Mouse (Mus musculus): ENCODE data around the gene Zfp426. TPM values are rescaled to one million over a fixed set of nuclear protein-coding genes. Genes with fewer than 3 reads are reported as not detected.

The Zfp426 gene
- polyA plus RNA-seq, 1 experiment from 2014 or later, result 14.8 TPM

GRCm38 (mm10) chr9:20479396-20479795 lies 13.2 kb downstream of the Zfp426 start:
- 94% methylated on average over 5 of the region's 5 CpGs for WGBS

GRCm38 (mm10) chr9:20476632-20477031 lies 15.9 kb downstream of the Zfp426 start:
- 95% methylated on average over 1 of the region's 1 CpGs for WGBS
- ATAC-seq (no peak), DNase-seq (ENCODE audit: low spot score) (no peak)
- Histone ChIP-seq H3K9me3 (ENCODE audit: low read length) (no peaks in the 10 kb centered on the region), H3K27me3 (replicated peaks; ENCODE audit: insufficient read depth, low read length) (no peaks in the 10 kb centered on the region), H3K36me3 (ENCODE audit: insufficient read depth, low read length) (peaks cover 32% of the 10 kb centered on the region), H3K4me2 (replicated peaks; ENCODE audit: low read depth, low read length) (no peak overlapping the region), H3K4me3 (ENCODE audit: low read depth, low read length) (no peak overlapping the region), H3K9ac (replicated peaks; ENCODE audit: low read depth) (no peak overlapping the region), H3K27ac (ENCODE audit: low read length) (no peak overlapping the region), H3K4me1 (ENCODE audit: insufficient read depth, low read depth, low read length) (no peaks in the 10 kb centered on the region)
- no peak for TF ChIP-seq EP300 (IDR thresholded peaks at IDR 0.05)
- TF ChIP-seq CTCF (IDR thresholded peaks at IDR 0.05), result no peak

More at GRCm38 (mm10) chr9:20479396-20479795, 13.2 kb downstream of the Zfp426 start:
- no peaks in the 10 kb centered on the region for H3K4me1 ChIP-seq (ENCODE audit: insufficient read depth, low read depth, low read length)
- H3K4me3 ChIP-seq (ENCODE audit: low read depth, low read length), result no peak overlapping the region
- no peak for TF ChIP-seq CTCF (IDR thresholded peaks at IDR 0.05)
- TF ChIP-seq EP300 (IDR thresholded peaks at IDR 0.05), result no peak
- H3K9me3 ChIP-seq (ENCODE audit: low read length), result no peaks in the 10 kb centered on the region
- no peak overlapping the region for H3K27ac ChIP-seq (ENCODE audit: low read length)
- no peaks in the 10 kb centered on the region for H3K27me3 ChIP-seq (replicated peaks; ENCODE audit: insufficient read depth, low read length)
- H3K9ac ChIP-seq (replicated peaks; ENCODE audit: low read depth), result no peak overlapping the region
- no peak for ATAC-seq
- no peak overlapping the region for H3K4me2 ChIP-seq (replicated peaks; ENCODE audit: low read depth, low read length)
- peaks cover 16% of the 10 kb centered on the region; the same call in 1 of the 2 replicates for H3K36me3 ChIP-seq (ENCODE audit: insufficient read depth, low read length)
- no peak for DNase-seq (ENCODE audit: low spot score)

- Histone ChIP-seq H3K9me3 (ENCODE audit: low read length) (peaks cover 15% of the 10 kb centered on the region), H3K27ac (ENCODE audit: low read length) (no peak overlapping the region), H3K36me3 (ENCODE audit: insufficient read depth, low read length) (peaks cover 28% of the 10 kb centered on the region), H3K4me1 (ENCODE audit: insufficient read depth, low read depth, low read length) (no peaks in the 10 kb centered on the region), H3K4me3 (ENCODE audit: low read depth, low read length) (no peak overlapping the region), H3K9ac (replicated peaks; ENCODE audit: low read depth) (no peak overlapping the region), H3K4me2 (replicated peaks; ENCODE audit: low read depth, low read length) (no peak overlapping the region), H3K27me3 (replicated peaks; ENCODE audit: insufficient read depth, low read length) (no peaks in the 10 kb centered on the region)
- peak; percentile 38; the same call in 1 of the 2 replicates for ATAC-seq
- TF ChIP-seq CTCF (IDR thresholded peaks at IDR 0.05), result peak; percentile 90
- TF ChIP-seq EP300 (IDR thresholded peaks at IDR 0.05), result 0 out of 2 replicates have a peak, but pooled peaks have one; percentile 11
- WGBS, result 57% methylated on average over 7 of the region's 7 CpGs
- peak; percentile 88 for DNase-seq (ENCODE audit: low spot score)
These were observed 25.6 kb downstream of the Zfp426 start for GRCm38 (mm10) chr9:20466761-20467442.

- ATAC-seq, result peak; percentile 93
- Histone ChIP-seq H3K4me2 (replicated peaks; ENCODE audit: low read depth, low read length) (peak within 1 kb of the TSS; percentile 69), H3K27ac (ENCODE audit: low read length) (peak within 1 kb of the TSS; percentile 90), H3K4me1 (ENCODE audit: insufficient read depth, low read depth, low read length) (peaks cover 3% of the 10 kb centered on the region; the same call in 1 of the 2 replicates), H3K9ac (replicated peaks; ENCODE audit: low read depth) (peak within 1 kb of the TSS; percentile 85), H3K4me3 (ENCODE audit: low read depth, low read length) (peak within 1 kb of the TSS; percentile 78), H3K9me3 (ENCODE audit: low read length) (no peaks in the 10 kb centered on the region), H3K36me3 (ENCODE audit: insufficient read depth, low read length) (peaks cover 9% of the 10 kb centered on the region; the same call in 1 of the 2 replicates), H3K27me3 (replicated peaks; ENCODE audit: insufficient read depth, low read length) (no peaks in the 10 kb centered on the region)
- under 1% methylated on average over 47 of the region's 48 CpGs for WGBS
- peak; percentile 90 for DNase-seq (ENCODE audit: low spot score)
- TF ChIP-seq EP300 (IDR thresholded peaks at IDR 0.05) (peak; percentile 65), CTCF (IDR thresholded peaks at IDR 0.05) (no peak)
These were observed 32.9 kb downstream of the Zfp426 start, which contains the start of gene Zfp26 for GRCm38 (mm10) chr9:20459377-20460317. Gene Zfp26, minus strand, starts transcription at chr9:20460162.

GRCm38 (mm10) chr9:20453647-20454046 lies 38.9 kb downstream of the Zfp426 start:
- Histone ChIP-seq H3K4me2 (replicated peaks; ENCODE audit: low read depth, low read length) (no peak overlapping the region), H3K36me3 (ENCODE audit: insufficient read depth, low read length) (peaks cover 13% of the 10 kb centered on the region; the same call in 1 of the 2 replicates), H3K9ac (replicated peaks; ENCODE audit: low read depth) (no peak overlapping the region), H3K4me1 (ENCODE audit: insufficient read depth, low read depth, low read length) (no peaks in the 10 kb centered on the region; the same call in 1 of the 2 replicates), H3K4me3 (ENCODE audit: low read depth, low read length) (no peak overlapping the region), H3K27me3 (replicated peaks; ENCODE audit: insufficient read depth, low read length) (no peaks in the 10 kb centered on the region), H3K9me3 (ENCODE audit: low read length) (no peaks in the 10 kb centered on the region), H3K27ac (ENCODE audit: low read length) (no peak overlapping the region)
- DNase-seq (ENCODE audit: low spot score) (no peak), ATAC-seq (no peak)
- 84% methylated on average over 4 of the region's 4 CpGs for WGBS
- TF ChIP-seq EP300 (IDR thresholded peaks at IDR 0.05), result no peak
- TF ChIP-seq CTCF (IDR thresholded peaks at IDR 0.05), result no peak

- no peak overlapping the region for H3K27ac ChIP-seq (ENCODE audit: low read length)
- H3K9ac ChIP-seq (replicated peaks; ENCODE audit: low read depth), result no peak overlapping the region
- no peaks in the 10 kb centered on the region for H3K27me3 ChIP-seq (replicated peaks; ENCODE audit: insufficient read depth, low read length)
- TF ChIP-seq CTCF (IDR thresholded peaks at IDR 0.05) (no peak), EP300 (IDR thresholded peaks at IDR 0.05) (no peak)
- ATAC-seq (no peak), DNase-seq (ENCODE audit: low spot score) (no peak)
- H3K9me3 ChIP-seq (ENCODE audit: low read length), result no peaks in the 10 kb centered on the region
- H3K36me3 ChIP-seq (ENCODE audit: insufficient read depth, low read length), result peaks cover 8% of the 10 kb centered on the region; the same call in 1 of the 2 replicates
- no peaks in the 10 kb centered on the region for H3K4me1 ChIP-seq (ENCODE audit: insufficient read depth, low read depth, low read length)
- H3K4me3 ChIP-seq (ENCODE audit: low read depth, low read length), result no peak overlapping the region
- WGBS, result 88% methylated on average over 1 of the region's 1 CpGs
- H3K4me2 ChIP-seq (replicated peaks; ENCODE audit: low read depth, low read length), result no peak overlapping the region
These were observed 41.1 kb downstream of the Zfp426 start for GRCm38 (mm10) chr9:20451493-20451892.
